Mouse (Mus musculus): ENCODE data around the gene Gpr137c. TPM values are rescaled to one million over a fixed set of nuclear protein-coding genes. Genes with fewer than 3 reads are reported as not detected.
A peak's percentile ranks its signal among the peaks of the same experiment; 100 is the strongest.

The Gpr137c gene
- polyA plus RNA-seq, 1 experiment from 2014 or later: 15.2 TPM

DNA sequence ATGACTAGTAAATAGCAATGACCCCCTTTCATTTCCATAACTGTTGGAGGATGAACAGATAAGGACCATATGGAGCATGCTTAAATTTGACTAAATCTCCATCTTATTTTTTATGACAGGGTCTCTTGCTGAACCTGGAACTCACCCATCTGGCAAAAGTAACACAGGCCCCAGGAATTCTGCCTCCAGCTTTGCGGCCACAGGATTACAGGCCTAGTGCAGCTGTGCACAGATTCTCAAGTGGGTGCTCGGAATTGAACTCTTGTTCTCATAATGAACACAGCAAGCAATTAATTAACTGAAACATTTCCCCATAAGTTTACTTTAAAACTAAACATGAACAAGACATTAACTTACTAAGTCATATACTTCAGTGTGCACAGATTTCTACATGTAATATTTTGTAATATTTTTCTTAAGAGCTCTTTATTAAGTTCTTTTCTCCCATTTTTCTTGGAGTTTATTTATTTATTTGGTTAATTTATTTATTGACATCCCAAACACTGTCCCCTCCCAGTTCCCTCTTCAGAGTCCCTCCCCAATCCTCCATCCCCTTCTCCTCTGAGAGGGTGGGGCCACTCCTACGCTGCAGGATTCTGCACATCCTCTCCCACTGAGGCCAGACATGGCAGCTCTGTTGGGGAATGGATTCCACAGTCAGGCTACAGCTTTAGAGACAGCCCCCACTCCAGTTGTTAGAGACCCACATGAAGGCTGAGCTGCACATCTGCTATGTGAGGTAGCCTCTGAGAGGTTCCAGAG, 44.5 kb downstream of the Gpr137c start:
- no peak overlapping the region for H3K4me3 ChIP-seq (ENCODE audit: low read depth, low read length)

DNA sequence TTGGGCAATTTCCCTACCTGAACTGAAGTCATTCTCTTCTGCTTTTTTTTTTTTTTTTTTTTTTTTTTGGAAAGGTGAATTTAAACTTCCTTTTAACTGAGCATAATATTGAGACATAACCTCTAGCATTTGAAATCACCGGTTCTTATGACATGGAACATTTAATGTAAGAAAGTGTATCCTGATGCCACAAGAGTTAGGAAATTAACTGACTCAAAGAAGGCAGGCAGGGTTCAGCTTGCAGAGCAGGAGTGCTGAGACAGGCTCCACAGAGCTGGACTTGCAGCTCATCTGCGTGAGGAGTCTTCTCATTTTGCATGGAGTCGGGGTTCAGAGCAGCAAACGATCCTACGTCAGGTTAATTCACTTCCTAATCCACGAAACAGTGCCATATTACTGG, 56.3 kb downstream of the Gpr137c start:
- Histone ChIP-seq H3K9ac (ENCODE audit: low read depth, low read length) (no peak overlapping the region), H3K9me3 (replicated peaks; ENCODE audit: control insufficient read depth, low read length, poor library complexity, severe bottlenecking) (no peaks in the 10 kb centered on the region), H3K4me1 (ENCODE audit: control insufficient read depth, insufficient read depth, low read length) (no peaks in the 10 kb centered on the region), H3K27ac (ENCODE audit: low read length) (no peak overlapping the region), H3K27me3 (ENCODE audit: control insufficient read depth, insufficient read depth, low read depth, low read length) (no peaks in the 10 kb centered on the region), H3K36me3 (ENCODE audit: control insufficient read depth, insufficient read depth, low read length) (no peaks in the 10 kb centered on the region; the same call in 1 of the 2 replicates), H3K4me3 (ENCODE audit: low read depth, low read length) (no peak overlapping the region), H3K4me2 (ENCODE audit: low read length) (no peak overlapping the region)
- 87% methylated on average over 6 of the region's 6 CpGs for WGBS
- ATAC-seq: no peak

More for the DNA sequence above, 44.5 kb downstream of the Gpr137c start:
- no peaks in the 10 kb centered on the region for H3K4me1 ChIP-seq (ENCODE audit: control insufficient read depth, insufficient read depth, low read length)
- no peak overlapping the region for H3K4me2 ChIP-seq (ENCODE audit: low read length)
- H3K9ac ChIP-seq (ENCODE audit: low read depth, low read length): no peak overlapping the region
- no peaks in the 10 kb centered on the region for H3K27me3 ChIP-seq (ENCODE audit: control insufficient read depth, insufficient read depth, low read depth, low read length)
- ATAC-seq: no peak
- no peak overlapping the region for H3K27ac ChIP-seq (ENCODE audit: low read length)
- H3K9me3 ChIP-seq (replicated peaks; ENCODE audit: control insufficient read depth, low read length, poor library complexity, severe bottlenecking): no peaks in the 10 kb centered on the region
- WGBS: 78% methylated on average over 3 of the region's 3 CpGs
- peaks cover 9% of the 10 kb centered on the region for H3K36me3 ChIP-seq (ENCODE audit: control insufficient read depth, insufficient read depth, low read length)

DNA sequence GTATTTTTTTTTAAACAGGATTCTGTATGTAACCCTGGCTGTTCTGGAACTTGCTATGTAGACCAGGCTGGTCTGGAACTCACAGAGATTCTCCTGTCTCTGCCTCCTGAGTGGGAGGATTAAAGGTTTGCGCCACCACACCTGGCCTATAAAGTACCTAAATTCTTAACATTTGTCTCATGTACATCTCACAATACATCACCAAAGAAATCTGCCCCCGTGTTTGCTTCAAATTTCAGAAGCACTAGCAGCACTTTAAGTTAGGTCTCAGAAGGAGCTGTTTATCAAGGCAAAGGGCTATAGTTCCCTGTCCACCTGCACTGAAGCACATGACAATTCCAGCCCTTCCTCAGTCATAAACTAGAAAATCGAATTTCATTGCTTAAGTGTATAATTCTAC, 62.5 kb downstream of the Gpr137c start:
- no peak overlapping the region for H3K9ac ChIP-seq (ENCODE audit: low read depth, low read length)
- no peaks in the 10 kb centered on the region for H3K4me1 ChIP-seq (ENCODE audit: control insufficient read depth, insufficient read depth, low read length)
- ATAC-seq: no peak
- H3K9me3 ChIP-seq (replicated peaks; ENCODE audit: control insufficient read depth, low read length, poor library complexity, severe bottlenecking): no peaks in the 10 kb centered on the region
- H3K36me3 ChIP-seq (ENCODE audit: control insufficient read depth, insufficient read depth, low read length): peaks cover 10% of the 10 kb centered on the region
- H3K27me3 ChIP-seq (ENCODE audit: control insufficient read depth, insufficient read depth, low read depth, low read length): no peaks in the 10 kb centered on the region
- no peak overlapping the region for H3K4me2 ChIP-seq (ENCODE audit: low read length)
- H3K27ac ChIP-seq (ENCODE audit: low read length): no peak overlapping the region
- no peak overlapping the region for H3K4me3 ChIP-seq (ENCODE audit: low read depth, low read length)
- 94% methylated on average over 3 of the region's 3 CpGs for WGBS

DNA sequence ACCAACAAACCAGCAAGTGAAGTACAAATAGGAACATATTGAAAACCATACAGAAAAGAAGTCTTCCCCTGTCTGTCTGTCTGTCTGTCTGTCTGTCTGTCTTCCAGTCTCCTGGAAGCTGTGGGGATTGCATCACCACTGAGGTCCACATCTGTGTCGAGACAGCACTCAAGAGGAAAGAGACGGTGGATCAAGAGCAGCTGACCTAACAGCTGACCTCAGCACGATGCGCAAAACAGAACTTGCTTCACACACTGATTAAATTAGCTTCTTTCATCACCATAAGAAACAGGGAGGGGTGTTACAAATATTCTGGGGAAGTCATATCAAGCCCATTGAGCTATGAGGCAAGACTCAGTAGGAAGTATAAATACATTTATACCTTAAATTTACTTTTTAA, 72.1 kb downstream of the Gpr137c start:
- peaks cover 13% of the 10 kb centered on the region for H3K36me3 ChIP-seq (ENCODE audit: control insufficient read depth, insufficient read depth, low read length)
- ATAC-seq: no peak
- 88% methylated on average over 4 of the region's 4 CpGs for WGBS
- no peaks in the 10 kb centered on the region for H3K9me3 ChIP-seq (replicated peaks; ENCODE audit: control insufficient read depth, low read length, poor library complexity, severe bottlenecking)
- H3K9ac ChIP-seq (ENCODE audit: low read depth, low read length): no peak overlapping the region
- no peaks in the 10 kb centered on the region for H3K27me3 ChIP-seq (ENCODE audit: control insufficient read depth, insufficient read depth, low read depth, low read length)
- H3K27ac ChIP-seq (ENCODE audit: low read length): no peak overlapping the region
- no peak overlapping the region for H3K4me3 ChIP-seq (ENCODE audit: low read depth, low read length)
- no peaks in the 10 kb centered on the region for H3K4me1 ChIP-seq (ENCODE audit: control insufficient read depth, insufficient read depth, low read length)
- no peak overlapping the region for H3K4me2 ChIP-seq (ENCODE audit: low read length)

DNA sequence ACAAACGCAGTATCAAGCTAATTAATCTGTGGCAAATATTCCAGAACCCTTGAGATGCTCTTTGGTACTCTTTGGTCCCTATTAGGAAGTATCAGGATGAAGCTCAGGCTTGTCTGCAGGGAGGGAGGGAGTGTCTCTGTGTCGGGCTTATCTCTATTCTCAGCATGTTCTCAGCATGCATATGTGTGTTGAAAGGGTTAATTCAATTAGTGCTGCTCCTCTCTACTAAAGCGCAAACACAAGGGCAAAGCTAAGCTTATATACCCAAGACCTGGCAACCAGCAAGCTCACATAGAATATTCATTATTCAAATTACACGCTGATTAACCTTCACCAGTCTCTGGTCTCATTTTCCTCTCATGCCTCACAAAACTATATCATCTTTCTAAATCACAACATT, 84.4 kb downstream of the Gpr137c start:
- 24% methylated on average over 4 of the region's 4 CpGs for WGBS
- no peak overlapping the region for H3K4me2 ChIP-seq (ENCODE audit: low read length)
- H3K9ac ChIP-seq (ENCODE audit: low read depth, low read length): no peak overlapping the region
- no peaks in the 10 kb centered on the region for H3K27me3 ChIP-seq (ENCODE audit: control insufficient read depth, insufficient read depth, low read depth, low read length)
- H3K27ac ChIP-seq (ENCODE audit: low read length): no peak overlapping the region
- no peaks in the 10 kb centered on the region for H3K9me3 ChIP-seq (replicated peaks; ENCODE audit: control insufficient read depth, low read length, poor library complexity, severe bottlenecking)
- peak; percentile 57; the same call in 1 of the 2 replicates for ATAC-seq
- no peaks in the 10 kb centered on the region for H3K4me1 ChIP-seq (ENCODE audit: control insufficient read depth, insufficient read depth, low read length)
- peaks cover 19% of the 10 kb centered on the region for H3K36me3 ChIP-seq (ENCODE audit: control insufficient read depth, insufficient read depth, low read length)
- H3K4me3 ChIP-seq (ENCODE audit: low read depth, low read length): no peak overlapping the region

DNA sequence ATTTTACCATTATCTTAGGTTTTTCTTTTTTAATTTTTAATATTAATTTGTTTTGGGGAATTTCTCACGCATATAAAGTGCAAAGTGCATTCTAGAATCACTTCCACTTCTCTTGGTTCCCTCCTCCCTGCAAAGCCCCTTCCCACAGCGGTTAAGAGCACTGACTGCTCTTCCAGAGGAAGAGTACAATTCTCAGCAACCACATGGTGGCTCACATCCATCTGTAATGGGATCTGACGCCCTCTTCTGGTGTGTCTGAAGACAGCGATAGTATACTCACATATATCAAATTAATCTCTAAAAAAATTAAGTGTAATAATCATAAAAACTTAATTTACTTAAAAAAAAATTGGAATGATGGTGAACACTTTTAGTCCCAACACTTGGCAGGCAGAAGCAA, 84.9 kb downstream of the Gpr137c start:
- Histone ChIP-seq H3K9ac (ENCODE audit: low read depth, low read length) (no peak overlapping the region), H3K27me3 (ENCODE audit: control insufficient read depth, insufficient read depth, low read depth, low read length) (no peaks in the 10 kb centered on the region), H3K9me3 (replicated peaks; ENCODE audit: control insufficient read depth, low read length, poor library complexity, severe bottlenecking) (no peaks in the 10 kb centered on the region), H3K4me1 (ENCODE audit: control insufficient read depth, insufficient read depth, low read length) (no peaks in the 10 kb centered on the region), H3K4me3 (ENCODE audit: low read depth, low read length) (no peak overlapping the region), H3K4me2 (ENCODE audit: low read length) (no peak overlapping the region), H3K36me3 (ENCODE audit: control insufficient read depth, insufficient read depth, low read length) (peaks cover 14% of the 10 kb centered on the region), H3K27ac (ENCODE audit: low read length) (no peak overlapping the region)
- ATAC-seq: no peak
- WGBS: 64% methylated on average over 4 of the region's 4 CpGs

DNA sequence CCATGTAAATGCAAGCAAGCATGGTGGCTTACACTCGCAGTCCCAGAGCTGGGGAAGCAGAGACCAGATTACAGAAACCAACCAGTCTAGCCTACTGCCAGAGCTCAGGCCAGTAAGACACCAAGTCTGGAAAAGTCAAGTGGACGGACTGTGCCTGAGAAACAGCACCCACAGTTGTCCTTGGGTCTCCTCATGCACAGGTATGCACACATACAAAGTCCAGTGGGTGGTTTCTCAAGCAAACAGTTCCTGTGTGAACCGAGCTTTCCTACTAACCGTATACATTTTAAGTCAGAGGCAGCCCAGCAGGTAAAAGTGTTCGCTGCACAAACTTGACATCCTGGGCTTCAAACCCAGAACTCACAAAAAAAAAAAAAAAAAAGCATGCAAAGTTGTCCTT, 86.3 kb downstream of the Gpr137c start:
- Histone ChIP-seq H3K27me3 (ENCODE audit: control insufficient read depth, insufficient read depth, low read depth, low read length) (no peaks in the 10 kb centered on the region), H3K36me3 (ENCODE audit: control insufficient read depth, insufficient read depth, low read length) (peaks cover 8% of the 10 kb centered on the region), H3K4me2 (ENCODE audit: low read length) (no peak overlapping the region), H3K27ac (ENCODE audit: low read length) (no peak overlapping the region), H3K9me3 (replicated peaks; ENCODE audit: control insufficient read depth, low read length, poor library complexity, severe bottlenecking) (no peaks in the 10 kb centered on the region), H3K4me3 (ENCODE audit: low read depth, low read length) (no peak overlapping the region), H3K4me1 (ENCODE audit: control insufficient read depth, insufficient read depth, low read length) (no peaks in the 10 kb centered on the region), H3K9ac (ENCODE audit: low read depth, low read length) (no peak overlapping the region)
- 93% methylated on average over 5 of the region's 5 CpGs for WGBS
- ATAC-seq: no peak

DNA sequence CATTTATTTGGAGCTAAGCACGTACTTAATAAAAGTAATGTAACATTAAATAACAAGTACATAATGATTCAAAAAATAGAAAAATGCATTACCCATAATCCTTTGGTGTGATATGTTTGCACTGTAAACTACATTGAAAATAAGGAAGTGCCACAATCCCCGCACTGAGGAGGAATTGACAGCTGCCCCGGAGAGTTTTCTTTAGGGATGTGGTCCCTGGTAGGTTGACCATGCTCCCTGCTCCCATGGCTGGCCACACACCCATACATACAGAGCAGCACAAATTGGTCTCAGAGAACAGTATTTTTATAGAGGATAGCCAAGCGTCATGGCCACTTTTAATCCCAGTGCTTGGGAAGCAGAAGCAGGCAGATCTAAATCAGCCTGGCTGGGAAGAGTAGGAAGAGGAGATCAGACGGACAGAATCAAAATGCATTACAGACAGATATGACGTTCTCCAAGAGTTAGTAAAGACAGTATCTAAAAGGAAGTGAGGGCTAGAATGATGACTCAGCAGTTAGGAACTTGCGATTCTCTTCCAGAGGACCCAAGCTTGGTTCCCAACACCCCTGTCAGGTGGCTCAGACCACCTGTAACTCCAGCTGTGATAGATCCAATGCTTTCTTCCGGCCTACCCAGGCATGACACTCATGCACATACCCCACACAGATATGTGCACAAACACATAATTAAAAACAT, 88.3 kb downstream of the Gpr137c start:
- 91% methylated on average over 8 of the region's 8 CpGs for WGBS
- no peaks in the 10 kb centered on the region for H3K9me3 ChIP-seq (replicated peaks; ENCODE audit: control insufficient read depth, low read length, poor library complexity, severe bottlenecking)
- no peak overlapping the region for H3K4me3 ChIP-seq (ENCODE audit: low read depth, low read length)
- ATAC-seq: no peak
- no peak overlapping the region for H3K9ac ChIP-seq (ENCODE audit: low read depth, low read length)
- no peak overlapping the region for H3K4me2 ChIP-seq (ENCODE audit: low read length)
- H3K27ac ChIP-seq (ENCODE audit: low read length): no peak overlapping the region
- H3K27me3 ChIP-seq (ENCODE audit: control insufficient read depth, insufficient read depth, low read depth, low read length): no peaks in the 10 kb centered on the region
- H3K4me1 ChIP-seq (ENCODE audit: control insufficient read depth, insufficient read depth, low read length): no peaks in the 10 kb centered on the region
- no peaks in the 10 kb centered on the region for H3K36me3 ChIP-seq (ENCODE audit: control insufficient read depth, insufficient read depth, low read length)

DNA sequence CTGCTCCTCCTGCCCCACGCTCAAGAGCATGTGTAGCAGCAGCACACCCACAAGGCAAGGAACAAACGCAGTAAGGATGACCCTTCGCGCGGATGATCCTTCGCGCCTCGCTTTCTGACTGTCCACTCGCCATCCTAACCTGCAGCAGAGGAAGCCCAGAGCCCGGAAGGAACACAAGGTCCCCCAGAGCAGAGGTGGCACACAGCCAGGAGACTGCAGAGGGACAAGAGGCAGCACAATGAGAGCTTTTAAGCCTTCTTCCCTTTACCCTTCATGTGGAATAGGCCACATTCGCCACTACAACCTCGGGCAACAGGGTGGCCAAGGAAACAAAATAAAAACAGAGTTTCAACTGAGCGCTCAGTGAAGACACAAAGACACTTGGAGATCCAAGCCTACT, 90.1 kb downstream of the Gpr137c start:
- Histone ChIP-seq H3K4me2 (ENCODE audit: low read length) (no peak overlapping the region), H3K4me1 (ENCODE audit: control insufficient read depth, insufficient read depth, low read length) (no peaks in the 10 kb centered on the region), H3K27ac (ENCODE audit: low read length) (no peak overlapping the region), H3K27me3 (ENCODE audit: control insufficient read depth, insufficient read depth, low read depth, low read length) (no peaks in the 10 kb centered on the region), H3K36me3 (ENCODE audit: control insufficient read depth, insufficient read depth, low read length) (no peaks in the 10 kb centered on the region), H3K9me3 (replicated peaks; ENCODE audit: control insufficient read depth, low read length, poor library complexity, severe bottlenecking) (no peaks in the 10 kb centered on the region), H3K4me3 (ENCODE audit: low read depth, low read length) (no peak overlapping the region), H3K9ac (ENCODE audit: low read depth, low read length) (no peak overlapping the region)
- WGBS: 88% methylated on average over 13 of the region's 13 CpGs
- no peak for ATAC-seq
